Mouse (Mus musculus) neural tube, embryonic 14.5 days (tissue): ENCODE measurements at regions not wholly inside any gene's neighbourhood (a gene's known extent, or its start where the extent isn't known, plus 50 kb on each side); places are given as distances from the start of the nearest gene placed in this dataset.

Experiments
- ATAC-seq: fragments of 200-750 bp; cut with Nextera tagmentation; 2 replicates; pipeline ENCODE4 v1.8.0; 2017; ENCODE audit warnings: low read depth, mild to moderate bottlenecking, moderate TSS enrichment, moderate library complexity
- H3K27ac ChIP-seq: fragments of 300-500 bp; sonication (generic); 2 replicates; pipeline ENCODE4 v1.5.1; 2014; ENCODE audit warnings: low read depth, mild to moderate bottlenecking, control low read depth, low read length, moderate library complexity, mixed read lengths
- H3K27me3 ChIP-seq: fragments of 300-500 bp; sonication (generic); 2 replicates; pipeline ENCODE4 v1.6.1; 2014; ENCODE audit warnings: low read length; ENCODE audit not compliant: control insufficient read depth, insufficient read depth
- H3K36me3 ChIP-seq: fragments of 300-500 bp; sonication (generic); 2 replicates; pipeline ENCODE4 v1.6.1; 2014; ENCODE audit warnings: low read length, mixed read lengths; ENCODE audit not compliant: control insufficient read depth, insufficient read depth
- H3K4me1 ChIP-seq: fragments of 300-500 bp; sonication (generic); 2 replicates; pipeline ENCODE4 v1.6.1; 2014; ENCODE audit warnings: low read length; ENCODE audit not compliant: control insufficient read depth, insufficient read depth
- H3K4me2 ChIP-seq: fragments of 300-500 bp; sonication (generic); 2 replicates; pipeline ENCODE4 v1.6.1; 2014; ENCODE audit warnings: mild to moderate bottlenecking, low read depth, low read length, control low read depth
- H3K4me3 ChIP-seq: fragments of 300-500 bp; sonication (generic); 2 replicates; pipeline ENCODE4 v1.5.1; 2014; ENCODE audit warnings: low read depth, low read length, control low read depth, mixed read lengths
- H3K9ac ChIP-seq: fragments of 300-500 bp; sonication (generic); replicated peaks from 2 replicates; pipeline ENCODE4 v1.6.1; 2014; ENCODE audit warnings: low read depth, mild to moderate bottlenecking, control low read depth, low read length, mixed read lengths
- H3K9me3 ChIP-seq: fragments of 300-500 bp; sonication (generic); 2 replicates; pipeline ENCODE4 v1.6.1; 2016; ENCODE audit warnings: low read length; ENCODE audit not compliant: control insufficient read depth
- WGBS: fragments of 180-500 bp; shearing (Covaris S2); extraction: QIAGEN DNeasy Blood & Tissue Kit; methylation state at CpG from one replicate; pipeline ENCODE4 v1.1.7; 2014; 5-methylcytosine and 5-hydroxymethylcytosine counted together

GRCm38 (mm10) chr13:103683169-103683568 lies 91.2 kb downstream of the Srek1 start:
- Histone ChIP-seq H3K4me3 (no peak overlapping the region), H3K4me1 (no peaks in the 10 kb centered on the region), H3K36me3 (no peaks in the 10 kb centered on the region), H3K27ac (no peak overlapping the region), H3K9ac (no peak overlapping the region), H3K9me3 (no peaks in the 10 kb centered on the region), H3K4me2 (no peak overlapping the region), H3K27me3 (no peaks in the 10 kb centered on the region)
- WGBS, result 67% methylated on average over 9 of the region's 9 CpGs
- no peak for ATAC-seq

- no peak overlapping the region for H3K4me2 ChIP-seq
- no peaks in the 10 kb centered on the region for H3K9me3 ChIP-seq
- WGBS, result 89% methylated on average over 4 of the region's 4 CpGs
- no peaks in the 10 kb centered on the region for H3K4me1 ChIP-seq
- no peak for ATAC-seq
- H3K36me3 ChIP-seq, result no peaks in the 10 kb centered on the region
- H3K9ac ChIP-seq, result no peak overlapping the region
- H3K27me3 ChIP-seq, result no peaks in the 10 kb centered on the region
- H3K4me3 ChIP-seq, result no peak overlapping the region
- H3K27ac ChIP-seq, result no peak overlapping the region
Observed at GRCm38 (mm10) chr13:103680740-103681139, 93.7 kb downstream of the Srek1 start.

GRCm38 (mm10) chr13:103680052-103680451 lies 94.4 kb downstream of the Srek1 start:
- Histone ChIP-seq H3K27ac (no peak overlapping the region), H3K4me2 (no peak overlapping the region), H3K4me1 (no peaks in the 10 kb centered on the region), H3K36me3 (no peaks in the 10 kb centered on the region), H3K4me3 (no peak overlapping the region), H3K27me3 (no peaks in the 10 kb centered on the region), H3K9ac (no peak overlapping the region), H3K9me3 (no peaks in the 10 kb centered on the region)
- WGBS, result 89% methylated on average over 7 of the region's 7 CpGs
- ATAC-seq, result no peak

GRCm38 (mm10) chr13:103676831-103677230 lies 97.6 kb downstream of the Srek1 start:
- Histone ChIP-seq H3K9ac (no peak overlapping the region), H3K4me1 (no peaks in the 10 kb centered on the region), H3K9me3 (no peaks in the 10 kb centered on the region), H3K27ac (no peak overlapping the region), H3K4me3 (no peak overlapping the region), H3K27me3 (no peaks in the 10 kb centered on the region), H3K4me2 (no peak overlapping the region), H3K36me3 (no peaks in the 10 kb centered on the region)
- ATAC-seq, result no peak
- WGBS, result 77% methylated on average over 13 of the region's 13 CpGs

GRCm38 (mm10) chr13:103676221-103676620 lies 98.2 kb downstream of the Srek1 start:
- no peaks in the 10 kb centered on the region for H3K9me3 ChIP-seq
- H3K9ac ChIP-seq, result no peak overlapping the region
- H3K4me1 ChIP-seq, result no peaks in the 10 kb centered on the region
- no peak overlapping the region for H3K4me3 ChIP-seq
- no peaks in the 10 kb centered on the region for H3K27me3 ChIP-seq
- no peak overlapping the region for H3K27ac ChIP-seq
- H3K4me2 ChIP-seq, result no peak overlapping the region
- ATAC-seq, result no peak
- 72% methylated on average over 5 of the region's 5 CpGs for WGBS
- no peaks in the 10 kb centered on the region for H3K36me3 ChIP-seq

- H3K9me3 ChIP-seq, result no peaks in the 10 kb centered on the region
Observed at GRCm38 (mm10) chr13:103670611-103671010, 103.8 kb downstream of the Srek1 start.

GRCm38 (mm10) chr13:103669856-103670255 lies 104.6 kb downstream of the Srek1 start:
- no peaks in the 10 kb centered on the region for H3K27me3 ChIP-seq
- H3K9me3 ChIP-seq, result no peaks in the 10 kb centered on the region
- no peak overlapping the region for H3K4me3 ChIP-seq
- no peak for ATAC-seq
- H3K4me2 ChIP-seq, result no peak overlapping the region
- no peak overlapping the region for H3K27ac ChIP-seq
- 95% methylated on average over 4 of the region's 4 CpGs for WGBS
- no peaks in the 10 kb centered on the region for H3K4me1 ChIP-seq
- no peak overlapping the region for H3K9ac ChIP-seq
- H3K36me3 ChIP-seq, result no peaks in the 10 kb centered on the region

More at GRCm38 (mm10) chr13:103670611-103671010, 103.8 kb downstream of the Srek1 start:
- no peaks in the 10 kb centered on the region for H3K27me3 ChIP-seq
- H3K4me2 ChIP-seq, result no peak overlapping the region
- H3K4me3 ChIP-seq, result no peak overlapping the region
- H3K9ac ChIP-seq, result no peak overlapping the region
- no peak overlapping the region for H3K27ac ChIP-seq
- H3K4me1 ChIP-seq, result no peaks in the 10 kb centered on the region
- no peaks in the 10 kb centered on the region for H3K36me3 ChIP-seq
- ATAC-seq, result no peak

GRCm38 (mm10) chr13:103667749-103668148 lies 106.7 kb downstream of the Srek1 start:
- 92% methylated on average over 2 of the region's 2 CpGs for WGBS
- Histone ChIP-seq H3K4me2 (no peak overlapping the region), H3K4me1 (no peaks in the 10 kb centered on the region), H3K27ac (no peak overlapping the region), H3K4me3 (no peak overlapping the region), H3K36me3 (no peaks in the 10 kb centered on the region), H3K27me3 (no peaks in the 10 kb centered on the region), H3K9me3 (no peaks in the 10 kb centered on the region), H3K9ac (no peak overlapping the region)
- ATAC-seq, result no peak

GRCm38 (mm10) chr13:103660248-103660996 lies 114.0 kb downstream of the Srek1 start:
- H3K4me1 ChIP-seq, result 0 out of 2 replicates have a peak, but pooled peaks cover 6% of the 10 kb centered on the region
- H3K27ac ChIP-seq, result no peak overlapping the region
- WGBS, result 12% methylated on average over 11 of the region's 11 CpGs
- H3K4me2 ChIP-seq, result no peak overlapping the region
- H3K9ac ChIP-seq, result no peak overlapping the region
- no peak overlapping the region for H3K4me3 ChIP-seq
- no peaks in the 10 kb centered on the region for H3K36me3 ChIP-seq
- no peaks in the 10 kb centered on the region for H3K27me3 ChIP-seq
- no peaks in the 10 kb centered on the region for H3K9me3 ChIP-seq
- 0 out of 2 replicates have a peak, but pooled peaks have one; percentile 38 for ATAC-seq
